Mouse (Mus musculus): Measurements from ENCODE around the gene Gm13078. TPM values are rescaled to one million over a fixed set of nuclear protein-coding genes. Genes with fewer than 3 reads are reported as not detected.

Gene Gm13078
- polyA plus RNA-seq (2014; fragmentation: Nextera tagmentation; extraction: Ambion mirVana), result not detected in 2 replicates

DNA sequence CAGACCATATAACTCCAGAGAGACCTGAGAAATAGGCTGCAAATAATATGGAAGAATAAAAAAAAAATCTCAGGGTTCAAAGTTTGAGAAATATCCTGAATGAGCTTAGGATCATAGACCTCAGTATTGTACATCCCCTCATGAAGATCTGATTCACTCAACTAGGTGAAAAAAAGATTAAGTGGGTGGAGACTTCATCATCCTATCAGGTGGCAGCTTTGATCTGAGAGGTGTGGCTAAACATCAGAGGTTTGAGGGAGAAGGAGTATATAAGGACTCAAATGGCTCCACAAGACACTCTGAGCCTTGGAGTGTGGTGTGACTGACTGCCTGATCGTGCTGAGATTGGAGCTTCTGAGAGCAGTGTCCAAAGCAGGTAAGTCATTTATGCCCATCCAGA lies at the start of gene Gm13078:
TSS of gene Gm13078 (plus strand) at position 301 of the 400 bp plus-strand sequence.
- H3K9me3 ChIP-seq (ENCODE audit: control insufficient read depth, low read length), result peaks cover 3% of the 10 kb centered on the region
- 92% methylated on average over 1 of the region's 1 CpGs for WGBS
- ATAC-seq (replicated peaks; ENCODE audit: low FRiP score), result no peak

DNA sequence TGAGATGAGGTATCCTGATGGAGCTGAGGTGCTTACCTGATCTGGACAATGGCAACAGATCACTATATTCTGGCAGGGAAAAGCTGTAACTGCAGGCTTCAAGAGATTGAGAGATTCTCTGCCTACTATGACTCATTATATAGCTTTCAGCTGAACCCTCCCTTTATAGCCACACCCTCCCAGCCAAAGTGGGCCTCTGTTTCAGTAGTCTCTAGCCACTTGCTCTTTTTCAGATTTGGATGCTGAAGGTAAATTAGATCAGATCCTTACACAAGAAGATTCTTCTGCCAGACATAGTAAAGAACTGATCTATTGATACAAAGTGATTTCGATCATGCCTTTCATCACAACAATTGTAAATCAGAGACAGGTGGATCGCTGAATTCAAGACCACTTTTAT lies 16.6 kb upstream of the Gm13078 start, which contains the start of gene Gm13089:
TSS of gene Gm13089 (minus strand) at position 101 of the 400 bp plus-strand sequence.
- 89% methylated on average over 2 of the region's 2 CpGs for WGBS
- H3K36me3 ChIP-seq (ENCODE audit: control insufficient read depth, insufficient read depth, low read length), result no peaks in the 10 kb centered on the region
- ATAC-seq (replicated peaks; ENCODE audit: low FRiP score), result no peak
- no peak within 1 kb of the TSS for H3K9ac ChIP-seq (ENCODE audit: low read length)
- H3K27me3 ChIP-seq (ENCODE audit: control insufficient read depth, insufficient read depth, low read length), result no peaks in the 10 kb centered on the region
- DNase-seq (ENCODE audit: low spot score), result no peak
- no peaks in the 10 kb centered on the region for H3K4me1 ChIP-seq (replicated peaks; ENCODE audit: control insufficient read depth, insufficient read depth, low read length)
- no peak within 1 kb of the TSS for H3K27ac ChIP-seq (ENCODE audit: low read depth, low read length)
- no peak within 1 kb of the TSS for H3K4me3 ChIP-seq (ENCODE audit: low read depth, low read length)
- H3K4me2 ChIP-seq (ENCODE audit: low read depth, low read length, severe bottlenecking), result no peak within 1 kb of the TSS
- H3K9me3 ChIP-seq (ENCODE audit: control insufficient read depth, low read length), result peaks cover 24% of the 10 kb centered on the region; the same call in 1 of the 2 replicates

More for the DNA sequence above, at the start of gene Gm13078:
- H3K9ac ChIP-seq (ENCODE audit: low read length), result no peak within 1 kb of the TSS
- no peaks in the 10 kb centered on the region for H3K36me3 ChIP-seq (ENCODE audit: control insufficient read depth, insufficient read depth, low read length)
- no peak within 1 kb of the TSS for H3K27ac ChIP-seq (ENCODE audit: low read depth, low read length)
- H3K27me3 ChIP-seq (ENCODE audit: control insufficient read depth, insufficient read depth, low read length), result no peaks in the 10 kb centered on the region
- no peaks in the 10 kb centered on the region for H3K4me1 ChIP-seq (replicated peaks; ENCODE audit: control insufficient read depth, insufficient read depth, low read length)
- DNase-seq (ENCODE audit: low spot score), result no peak
- no peak within 1 kb of the TSS for H3K4me2 ChIP-seq (ENCODE audit: low read depth, low read length, severe bottlenecking)
- no peak within 1 kb of the TSS for H3K4me3 ChIP-seq (ENCODE audit: low read depth, low read length)

Other genes with a start within 250 kb of the Gm13078 start
- gene Gm13043, start 208.1 kb upstream of the Gm13078 start, polyA plus RNA-seq (2014; fragmentation: Nextera tagmentation; extraction: Ambion mirVana), result not detected in 2 replicates
- gene Gm13040, start 183.5 kb upstream of the Gm13078 start, polyA plus RNA-seq (2014; fragmentation: Nextera tagmentation; extraction: Ambion mirVana), result not detected in 2 replicates
- gene BC080695, start 167.8 kb upstream of the Gm13078 start, polyA plus RNA-seq (2014; fragmentation: Nextera tagmentation; extraction: Ambion mirVana), result not detected in 2 replicates
- not detected in 2 replicates for gene Gm13057, start 167.7 kb upstream of the Gm13078 start, polyA plus RNA-seq (2014; fragmentation: Nextera tagmentation; extraction: Ambion mirVana)
- not detected in 2 replicates for gene Gm13083, start 104.5 kb upstream of the Gm13078 start, polyA plus RNA-seq (2014; fragmentation: Nextera tagmentation; extraction: Ambion mirVana)
- gene Gm13088, start 62.2 kb upstream of the Gm13078 start, polyA plus RNA-seq (2014; fragmentation: Nextera tagmentation; extraction: Ambion mirVana), result not detected in 2 replicates
- gene Gm13089, start 16.7 kb upstream of the Gm13078 start, polyA plus RNA-seq (2014; fragmentation: Nextera tagmentation; extraction: Ambion mirVana), result not detected in 2 replicates
- gene Gm13023, start 69.9 kb downstream of the Gm13078 start, polyA plus RNA-seq (2014; fragmentation: Nextera tagmentation; extraction: Ambion mirVana), result not detected in 2 replicates
- not detected in 2 replicates for gene Gm13084, start 96.6 kb downstream of the Gm13078 start, polyA plus RNA-seq (2014; fragmentation: Nextera tagmentation; extraction: Ambion mirVana)
- gene Gm13103, start 127.0 kb downstream of the Gm13078 start, polyA plus RNA-seq (2014; fragmentation: Nextera tagmentation; extraction: Ambion mirVana), result not detected in 2 replicates
- not detected in 2 replicates for gene Pramef6, start 180.9 kb downstream of the Gm13078 start, polyA plus RNA-seq (2014; fragmentation: Nextera tagmentation; extraction: Ambion mirVana)
- gene Pramef25, start 231.6 kb downstream of the Gm13078 start, polyA plus RNA-seq (2014; fragmentation: Nextera tagmentation; extraction: Ambion mirVana), result not detected in 2 replicates
- not detected in 2 replicates for gene Gm13101, start 247.5 kb downstream of the Gm13078 start, polyA plus RNA-seq (2014; fragmentation: Nextera tagmentation; extraction: Ambion mirVana)

Data from forebrain, embryonic 11.5 days (tissue).